Comparison of ENCODE assay signal across 8 mouse cellular contexts in genomic region chr8:70538633-70539076, GRCm38 (mm10). TPM values are rescaled to one million over a fixed set of nuclear protein-coding genes. Genes with fewer than 3 reads are reported as not detected.
DNase-seq lines count a peak whose midpoint lies in the region; ATAC-seq and TF ChIP-seq lines count a peak whose summit lies in the region.

No protein-coding gene starts in this region.

- H3K27me3 ChIP-seq in hindbrain, postnatal 0 days (ENCODE audit: insufficient read depth, low read length), result no peaks in the 10 kb centered on the region

- peak overlapping the region; percentile 97 for H3K4me2 ChIP-seq in hindbrain, postnatal 0 days (ENCODE audit: low read depth, low read length)

- peaks cover 22% of the 10 kb centered on the region for H3K36me3 ChIP-seq in hindbrain, postnatal 0 days (ENCODE audit: insufficient read depth, low read length)

- no peak for TF ChIP-seq CTCF in gastrocnemius, adult 2 months (IDR thresholded peaks at IDR 0.05)
- TF ChIP-seq CTCF in hindbrain, postnatal 0 days (IDR thresholded peaks at IDR 0.05; ENCODE audit: low read depth), result no peak

- H3K4me3 ChIP-seq in gastrocnemius, adult 2 months, result peak overlapping the region; percentile 93
- peak overlapping the region; percentile 82 for H3K4me3 ChIP-seq in hindbrain, postnatal 0 days (ENCODE audit: low read length)

- H3K27ac ChIP-seq in gastrocnemius, adult 2 months, result peak overlapping the region; percentile 99
- peak overlapping the region; percentile 90 for H3K27ac ChIP-seq in hindbrain, postnatal 0 days

- intact Hi-C loops in gastrocnemius, adult 2 months (cut with DNase I), result loop anchor here (2.0 kb wide), 1 partner anchor 16 kb away; no protein-coding TSS in a partner anchor

- peaks cover 14% of the 10 kb centered on the region; the same call in 1 of the 2 replicates for H3K4me1 ChIP-seq in hindbrain, postnatal 0 days (ENCODE audit: insufficient read depth, low read length)

- ATAC-seq in common myeloid progenitor, adult 5-6 weeks (replicated peaks; ENCODE audit: low read depth, poor library complexity, severe bottlenecking), result peak; percentile 74
- ATAC-seq in hindbrain, postnatal 0 days, result peak; percentile 84
- ATAC-seq in megakaryocyte progenitor cell, adult 5-6 weeks (replicated peaks; ENCODE audit: poor library complexity), result peak; percentile 75

- under 1% methylated on average over 32 of the region's 32 CpGs for WGBS in hindbrain, postnatal 0 days

- no peaks in the 10 kb centered on the region for H3K9me3 ChIP-seq in hindbrain, postnatal 0 days (ENCODE audit: low read length)

- H3K9ac ChIP-seq in hindbrain, postnatal 0 days (replicated peaks; ENCODE audit: low read length), result peak overlapping the region; percentile 87

- DNase-seq in ZHBTc4 (ENCODE audit: low read depth, low spot score), result peak; percentile 99
- peak; percentile 100 for DNase-seq in gastrocnemius, adult 2 months
- DNase-seq in hindbrain, postnatal 0 days (ENCODE audit: low spot score), result peak; percentile 100
- peak; percentile 97 to 99 for DNase-seq in left cerebral cortex, adult 9 months (ENCODE audit: low spot score in 2 of 2)
- DNase-seq in right cerebral cortex, postnatal 14 days, result peak; percentile 100
- peak; percentile 99 to 100 for DNase-seq in urinary bladder, postnatal 36 days (ENCODE audit: low spot score in 2 of 2)

RNA-seq across cellular contexts. Expression of gene Ell, which starts 0.6 kb away (rescaled TPM):
- 8.1 and 10.5 TPM in 2 replicates for total RNA-seq in common myeloid progenitor, adult 5-6 weeks (2017)
- 10 to 100 TPM; 11.9 to 14.6 TPM for total RNA-seq in gastrocnemius, adult 2 months (2021)
- total RNA-seq in hindbrain, postnatal 0 days (2014; rRNA removed), result 15.6 and 16.7 TPM in 2 replicates
- 10.0 and 10.8 TPM in 2 replicates for polyA plus RNA-seq in hindbrain, postnatal 0 days (2015; fragmentation: Nextera tagmentation; extraction: Ambion mirVana)
- 8.5 and 8.7 TPM in 2 replicates for total RNA-seq in megakaryocyte progenitor cell, adult 5-6 weeks (2015)
- 9.1 and 9.5 TPM in 2 replicates for total RNA-seq in megakaryocyte progenitor cell, adult 5-6 weeks (2017)

RNA-seq across cellular contexts. Expression of gene Kxd1, which starts 10.9 kb away (rescaled TPM):
- 70.8 and 71.1 TPM in 2 replicates for total RNA-seq in common myeloid progenitor, adult 5-6 weeks (2017)
- total RNA-seq in gastrocnemius, adult 2 months (2021), result 10 to 100 TPM; 70.4 to 83.9 TPM
- 48.7 and 56.8 TPM in 2 replicates for total RNA-seq in hindbrain, postnatal 0 days (2014; rRNA removed)
- polyA plus RNA-seq in hindbrain, postnatal 0 days (2015; fragmentation: Nextera tagmentation; extraction: Ambion mirVana), result 53.8 and 56.6 TPM in 2 replicates
- total RNA-seq in megakaryocyte progenitor cell, adult 5-6 weeks (2015), result 88.0 and 106 TPM in 2 replicates
- 63.1 and 84.4 TPM in 2 replicates for total RNA-seq in megakaryocyte progenitor cell, adult 5-6 weeks (2017)

RNA-seq across cellular contexts. Expression of gene Fkbp8, which starts 11.1 kb away (rescaled TPM):
- total RNA-seq in common myeloid progenitor, adult 5-6 weeks (2017), result 95.9 and 128 TPM in 2 replicates
- total RNA-seq in gastrocnemius, adult 2 months (2021), result 100 to 1,000 TPM; 108 to 112 TPM
- 532 and 593 TPM in 2 replicates for total RNA-seq in hindbrain, postnatal 0 days (2014; rRNA removed)
- polyA plus RNA-seq in hindbrain, postnatal 0 days (2015; fragmentation: Nextera tagmentation; extraction: Ambion mirVana), result 343 and 360 TPM in 2 replicates
- total RNA-seq in megakaryocyte progenitor cell, adult 5-6 weeks (2015), result 74.6 and 90.4 TPM in 2 replicates
- 114 and 133 TPM in 2 replicates for total RNA-seq in megakaryocyte progenitor cell, adult 5-6 weeks (2017)

RNA-seq across cellular contexts. Expression of gene Uba52, which starts 28.1 kb away (rescaled TPM):
- total RNA-seq in common myeloid progenitor, adult 5-6 weeks (2017), result 3,128 and 4,626 TPM in 2 replicates
- 100 to 1,000 TPM; 777 to 924 TPM for total RNA-seq in gastrocnemius, adult 2 months (2021)
- total RNA-seq in hindbrain, postnatal 0 days (2014; rRNA removed), result 510 and 535 TPM in 2 replicates
- 717 and 784 TPM in 2 replicates for polyA plus RNA-seq in hindbrain, postnatal 0 days (2015; fragmentation: Nextera tagmentation; extraction: Ambion mirVana)
- 3,077 and 3,244 TPM in 2 replicates for total RNA-seq in megakaryocyte progenitor cell, adult 5-6 weeks (2015)
- total RNA-seq in megakaryocyte progenitor cell, adult 5-6 weeks (2017), result 4,035 and 5,307 TPM in 2 replicates

RNA-seq across cellular contexts. Expression of gene Rex1bd, which starts 32.1 kb away (rescaled TPM):
- 50.1 and 56.4 TPM in 2 replicates for total RNA-seq in common myeloid progenitor, adult 5-6 weeks (2017)
- 100 to 1,000 TPM; 146 to 148 TPM for total RNA-seq in gastrocnemius, adult 2 months (2021)
- total RNA-seq in hindbrain, postnatal 0 days (2014; rRNA removed), result 140 TPM in 2 replicates
- 188 and 190 TPM in 2 replicates for polyA plus RNA-seq in hindbrain, postnatal 0 days (2015; fragmentation: Nextera tagmentation; extraction: Ambion mirVana)
- total RNA-seq in megakaryocyte progenitor cell, adult 5-6 weeks (2015), result 40.6 and 41.3 TPM in 2 replicates
- 42.1 and 50.4 TPM in 2 replicates for total RNA-seq in megakaryocyte progenitor cell, adult 5-6 weeks (2017)

Comparison
In these comparisons a context has a peak if more than half of its experiments do, and no peak if none do; other contexts are left out.
1. Peak in every context shown above with its lines: DNase-seq, ATAC-seq, H3K4me3 ChIP-seq and H3K27ac ChIP-seq.